Mouse (Mus musculus): ENCODE data around the gene Phf5a. TPM values are rescaled to one million over a fixed set of nuclear protein-coding genes. Genes with fewer than 3 reads are reported as not detected.
A peak's percentile ranks its signal among the peaks of the same experiment; 100 is the strongest.
"Not testable (repeated sequence)": the region's sequence is repeated elsewhere in the genome, so short reads cannot be mapped to it uniquely, and the experiment has no call there.

Gene Phf5a
- 10 to 100 TPM; 38.1 to 43.5 (median 38.2) TPM for total RNA-seq (2022)

- DNase-seq (ENCODE audit: low spot score in 2 of 2): peak; percentile 62 to 78
These were observed at the start of gene Phf5a for GRCm38 (mm10) chr15:81871604-81872261. Gene Phf5a, minus strand, starts transcription at chr15:81871911.

DNA sequence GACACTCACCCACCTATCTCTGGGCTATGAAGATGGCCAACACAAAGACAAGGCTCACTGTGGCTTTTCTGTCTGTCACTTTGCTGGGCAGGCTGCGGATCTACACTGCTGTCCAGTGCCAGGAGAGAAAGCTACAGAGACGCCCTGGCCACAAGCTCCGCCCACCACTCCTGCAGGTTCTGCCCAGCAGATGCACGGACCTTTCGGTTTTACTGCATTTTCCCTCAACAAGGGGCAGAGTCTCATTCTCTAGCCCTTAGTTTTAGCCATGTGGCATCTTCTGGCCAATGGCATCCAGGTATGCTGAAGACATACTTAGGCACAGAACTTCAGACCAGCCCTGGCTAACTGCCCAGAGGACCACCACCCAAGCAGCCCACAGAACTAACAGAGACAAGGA lies 49.5 kb upstream of the Phf5a start:
- no peak for DNase-seq (ENCODE audit: low spot score in 2 of 2)

GRCm38 (mm10) chr15:81920546-81921217 lies 49.0 kb upstream of the Phf5a start:
- DNase-seq (ENCODE audit: low spot score in 2 of 2): no peak

- no peak for DNase-seq (ENCODE audit: low spot score in 2 of 2)
These were observed 47.4 kb upstream of the Phf5a start for GRCm38 (mm10) chr15:81919062-81919461.

- no peak for DNase-seq (ENCODE audit: low spot score in 2 of 2)
These were observed 46.1 kb upstream of the Phf5a start for GRCm38 (mm10) chr15:81917621-81918463.

DNA sequence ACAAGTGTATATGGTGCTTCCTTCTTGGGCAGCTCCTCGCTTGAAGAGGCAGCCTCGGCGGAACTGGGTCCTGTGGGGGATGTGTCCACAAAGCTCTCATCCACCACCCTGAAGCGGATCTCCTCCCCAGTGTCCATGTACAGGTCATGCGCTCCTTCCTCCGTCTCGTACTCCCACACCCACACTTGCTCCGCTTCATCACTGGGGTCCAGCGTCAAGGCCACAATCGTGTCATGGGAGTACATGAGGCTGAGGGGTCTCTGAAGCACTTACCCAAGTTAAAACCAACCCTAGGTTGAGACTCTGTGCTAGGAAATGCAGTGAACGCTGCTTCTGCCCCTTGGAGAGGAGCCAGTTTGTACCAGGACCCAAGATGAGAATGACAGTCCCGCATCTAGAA lies 45.5 kb upstream of the Phf5a start:
- no peak for DNase-seq (ENCODE audit: low spot score in 2 of 2)

DNA sequence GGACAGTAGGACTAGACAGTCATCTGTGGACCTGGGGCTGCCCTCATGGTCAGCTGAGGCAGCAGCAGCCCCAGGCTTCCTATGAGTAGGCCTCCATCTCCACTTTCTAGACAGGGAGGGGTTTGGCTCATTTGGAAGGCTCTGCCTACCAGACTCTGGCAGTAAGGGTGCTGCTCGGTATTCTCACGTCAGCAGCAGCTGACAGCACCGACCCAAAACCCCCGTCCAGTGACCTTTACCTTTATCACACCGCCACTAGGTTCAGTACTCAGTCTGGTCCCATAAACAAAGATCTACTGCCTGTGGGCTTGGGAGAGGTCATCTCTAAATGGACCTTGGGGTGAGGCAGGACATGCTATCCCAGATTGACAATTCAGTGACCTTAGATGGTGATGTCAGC lies 44.0 kb upstream of the Phf5a start:
- DNase-seq (ENCODE audit: low spot score in 2 of 2): no peak

DNA sequence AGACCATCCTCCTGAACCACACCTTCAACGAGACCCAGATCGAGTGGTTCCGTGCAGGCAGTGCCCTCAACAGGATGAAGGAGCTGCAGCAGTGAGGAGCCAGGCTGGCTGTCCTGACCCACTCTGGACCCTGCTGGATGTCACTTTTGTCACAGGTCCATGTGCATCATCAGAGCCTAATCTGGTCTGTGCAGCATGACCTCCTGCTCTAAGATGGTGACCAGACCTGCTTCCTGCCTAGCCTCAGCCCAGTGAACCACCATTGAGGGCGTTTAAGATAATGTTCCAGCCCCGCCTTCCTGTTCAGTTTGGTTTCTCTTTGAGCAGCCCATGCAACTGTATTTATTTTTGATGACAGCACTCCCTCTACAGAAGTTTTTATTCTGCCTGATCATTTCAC lies 43.0 kb upstream of the Phf5a start:
- DNase-seq (ENCODE audit: low spot score in 2 of 2): no peak

DNA sequence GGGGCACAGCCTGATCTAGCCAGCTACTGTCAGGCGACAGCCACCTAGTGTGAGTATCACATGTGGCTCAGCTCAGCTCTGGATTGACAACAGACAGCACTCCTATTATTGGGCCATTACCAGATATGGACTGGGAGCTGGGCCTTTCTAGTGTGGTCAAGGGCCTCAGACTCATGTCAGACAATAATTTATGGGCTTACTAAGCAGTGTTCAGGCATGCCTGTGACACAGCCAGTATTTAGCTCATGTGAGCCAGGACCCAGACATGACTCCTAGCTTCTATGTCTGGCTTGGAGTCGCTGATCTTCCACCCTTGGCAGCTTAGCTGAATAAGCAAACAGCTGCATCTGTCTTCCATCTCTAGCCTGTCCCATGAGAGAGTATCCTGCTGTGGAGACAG lies 40.8 kb upstream of the Phf5a start:
- DNase-seq (ENCODE audit: low spot score in 2 of 2): no peak

GRCm38 (mm10) chr15:81908767-81909166 lies 37.1 kb upstream of the Phf5a start:
- DNase-seq (ENCODE audit: low spot score in 2 of 2): not testable (repeated sequence)

- no peak for DNase-seq (ENCODE audit: low spot score in 2 of 2)
These were observed 36.2 kb upstream of the Phf5a start for GRCm38 (mm10) chr15:81907953-81908352.

- peak in 1 of 2 experiments; percentile 65 for DNase-seq (ENCODE audit: low spot score in 2 of 2)
These were observed 33.2 kb upstream of the Phf5a start for GRCm38 (mm10) chr15:81904939-81905338.

- no peak for DNase-seq (ENCODE audit: low spot score in 2 of 2)
These were observed 27.0 kb upstream of the Phf5a start for GRCm38 (mm10) chr15:81898751-81899150.

DNA sequence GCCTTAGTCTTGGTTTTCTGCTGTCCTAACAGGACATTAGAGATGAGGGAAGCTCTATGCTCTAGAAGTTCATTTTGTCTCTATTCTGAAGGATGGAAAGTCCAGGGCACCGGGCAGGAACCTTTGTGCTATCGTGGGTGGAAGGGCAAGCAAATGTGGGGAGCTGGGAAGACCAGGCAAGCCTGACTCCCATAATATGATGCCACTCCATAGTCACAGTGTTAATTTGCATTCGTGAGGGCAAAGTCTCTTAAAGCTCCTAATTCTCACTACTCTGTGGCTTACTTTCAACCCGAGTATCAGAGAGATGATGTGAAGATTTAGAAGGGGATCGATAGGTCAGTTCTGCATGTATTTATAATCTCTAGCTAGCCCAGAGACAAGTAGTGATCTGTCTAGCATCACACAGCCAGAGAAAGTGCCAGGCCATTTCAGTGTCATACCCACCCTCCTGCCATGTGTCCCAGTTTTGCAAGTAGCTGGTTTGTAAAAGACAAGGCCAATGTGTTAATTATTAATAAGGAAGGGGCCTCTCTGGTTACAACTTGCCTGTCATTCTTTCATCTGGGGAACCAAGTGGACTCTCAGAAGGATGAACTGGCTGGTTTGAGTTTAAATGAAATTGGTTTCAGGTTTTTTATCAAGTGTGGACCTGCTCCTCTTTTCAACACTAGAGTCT lies 26.0 kb upstream of the Phf5a start:
- no peak for DNase-seq (ENCODE audit: low spot score in 2 of 2)

GRCm38 (mm10) chr15:81896407-81896806 lies 24.7 kb upstream of the Phf5a start:
- DNase-seq (ENCODE audit: low spot score in 2 of 2): no peak

- DNase-seq (ENCODE audit: low spot score in 2 of 2): no peak
These were observed 22.3 kb upstream of the Phf5a start for GRCm38 (mm10) chr15:81894002-81894401.

DNA sequence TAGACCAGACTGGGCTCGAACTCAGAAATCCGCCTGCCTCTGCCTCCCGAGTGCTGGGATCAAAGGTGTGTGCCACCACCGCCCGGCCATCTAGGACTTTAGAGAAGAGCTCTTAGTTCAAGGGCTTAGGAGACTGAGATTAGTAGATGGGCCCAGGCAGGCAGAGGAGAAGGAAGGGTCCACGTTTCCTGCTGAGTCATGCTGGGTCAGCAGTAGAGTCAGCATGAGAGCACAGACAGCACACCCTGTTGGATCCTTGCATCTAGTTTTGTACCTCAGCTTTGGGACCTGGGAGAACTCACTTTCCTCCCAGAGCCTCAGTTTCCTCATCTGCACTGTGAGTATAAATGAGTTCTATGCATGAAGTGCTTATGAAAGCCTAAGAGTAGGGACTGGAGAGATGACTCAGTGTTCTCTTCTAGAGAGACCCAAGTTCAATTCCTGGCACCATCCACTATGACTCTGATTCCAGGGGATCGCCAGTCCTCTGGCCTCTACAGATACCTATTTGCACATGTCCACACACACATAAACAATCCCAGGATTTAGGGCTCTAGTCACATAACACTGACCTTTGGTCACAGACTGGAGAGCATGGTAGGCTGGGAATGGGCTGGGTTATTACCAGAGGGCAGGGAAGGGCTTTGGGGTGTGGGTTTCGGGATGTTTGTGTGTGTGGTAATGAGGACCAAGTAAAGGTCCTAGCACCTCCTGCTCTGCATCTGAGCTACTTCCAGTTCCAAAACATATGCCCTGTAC lies 20.3 kb upstream of the Phf5a start:
- DNase-seq (ENCODE audit: low spot score in 2 of 2): no peak

DNA sequence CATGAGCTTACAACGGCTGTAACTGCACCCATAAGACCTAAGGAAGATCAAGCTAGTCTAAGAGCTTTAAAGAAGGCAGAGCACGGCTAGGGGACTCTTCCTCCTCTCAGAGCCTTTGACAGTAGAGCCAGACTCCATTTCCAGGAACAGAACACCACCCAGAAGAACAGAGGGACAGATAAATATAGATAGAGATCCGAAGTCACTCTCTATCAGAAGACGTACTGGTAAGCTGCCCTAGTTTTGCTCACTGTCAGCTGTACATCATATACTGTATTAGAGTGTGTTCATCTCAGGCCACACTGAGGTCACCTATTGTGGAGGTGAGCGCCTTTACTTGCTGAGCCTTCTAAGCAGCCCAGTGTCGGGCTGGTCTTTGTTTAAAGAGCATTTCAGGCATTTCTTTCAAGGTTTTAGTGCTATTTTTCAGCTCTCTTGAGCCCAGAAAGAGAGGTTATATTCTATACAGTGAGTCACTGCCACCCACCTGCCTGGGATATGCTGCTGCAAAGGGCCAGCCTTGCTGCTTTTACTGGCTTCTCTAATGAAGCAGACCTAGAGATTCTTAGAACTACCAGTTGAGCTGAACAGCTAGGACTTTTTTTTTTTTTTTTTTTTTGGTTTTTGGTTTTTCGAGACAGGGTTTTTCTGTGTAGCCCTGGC lies 19.6 kb upstream of the Phf5a start:
- DNase-seq (ENCODE audit: low spot score in 2 of 2): peak in 1 of 2 experiments; percentile 78

- no peak for DNase-seq (ENCODE audit: low spot score in 2 of 2)
These were observed 17.5 kb upstream of the Phf5a start for GRCm38 (mm10) chr15:81889175-81889574.

GRCm38 (mm10) chr15:81886795-81887550 lies 15.3 kb upstream of the Phf5a start:
- DNase-seq (ENCODE audit: low spot score in 2 of 2): no peak

All from left cerebral cortex, adult 8-10 months (tissue).